Mouse (Mus musculus) embryonic facial prominence, embryonic 14.5 days (tissue): Measurements from ENCODE around the gene Tbxa2r. TPM values are rescaled to one million over a fixed set of nuclear protein-coding genes. Genes with fewer than 3 reads are reported as not detected.

ENCODE experiments used
- ATAC-seq: fragments of 200-750 bp; cut with Nextera tagmentation; 2 replicates; pipeline ENCODE4 v1.8.0; 2017; ENCODE audit warnings: low read depth, moderate number of reproducible peaks, moderate TSS enrichment
- DNase-seq: peaks from one replicate; pipeline ENCODE4 v3.0.0-alpha.2; 2015; ENCODE audit warnings: low spot score
- H3K27ac ChIP-seq: fragments of 300-500 bp; sonication (generic); replicated peaks from 2 replicates; pipeline ENCODE4 v1.5.1; 2014; ENCODE audit warnings: low read depth, mild to moderate bottlenecking, low read length, moderate library complexity
- H3K27me3 ChIP-seq: fragments of 300-500 bp; sonication (generic); replicated peaks from 2 replicates; pipeline ENCODE4 v1.6.1; 2014; ENCODE audit warnings: low read length; ENCODE audit not compliant: control insufficient read depth, insufficient read depth
- H3K36me3 ChIP-seq: fragments of 300-500 bp; sonication (generic); 2 replicates; pipeline ENCODE4 v1.6.1; 2014; ENCODE audit warnings: low read length, mixed read lengths; ENCODE audit not compliant: control insufficient read depth, insufficient read depth
- H3K4me1 ChIP-seq: fragments of 300-500 bp; sonication (generic); 2 replicates; pipeline ENCODE4 v1.6.1; 2014; ENCODE audit warnings: antibody characterized with exemption, low read length; ENCODE audit not compliant: control insufficient read depth, insufficient read depth
- H3K4me2 ChIP-seq: fragments of 300-500 bp; sonication (generic); 2 replicates; pipeline ENCODE4 v1.6.1; 2014; ENCODE audit warnings: low read depth, mild to moderate bottlenecking, low read length, moderate library complexity, mixed read lengths
- H3K4me3 ChIP-seq: fragments of 300-500 bp; sonication (generic); 2 replicates; pipeline ENCODE4 v1.5.1; 2014; ENCODE audit warnings: low read depth, mild to moderate bottlenecking, low read length
- H3K9ac ChIP-seq: fragments of 300-500 bp; sonication (generic); 2 replicates; pipeline ENCODE4 v1.6.1; 2014; ENCODE audit warnings: low read depth, mild to moderate bottlenecking, low read length, moderate library complexity, mixed read lengths
- H3K9me3 ChIP-seq: fragments of 300-500 bp; sonication (generic); 2 replicates; pipeline ENCODE4 v1.6.1; 2016; ENCODE audit warnings: low read length; ENCODE audit not compliant: control insufficient read depth
- WGBS: fragments of 180-500 bp; shearing (Covaris S2); extraction: QIAGEN DNeasy Blood & Tissue Kit; methylation state at CpG from one replicate; pipeline ENCODE4 v1.1.7; 2014; 5-methylcytosine and 5-hydroxymethylcytosine counted together
- polyA plus RNA-seq: library from polyadenylated mRNA; unstranded; fragments of >200 nt; fragmentation: Nextera tagmentation; extraction: Ambion mirVana; gene quantifications from 2 replicates; pipeline ENCODE4 v1.2.1, GENCODE M21; 2014

Tbxa2r gene
- polyA plus RNA-seq, 1 experiment from 2014 or later = 6.7 TPM

- DNase-seq = no peak
- Histone ChIP-seq H3K9ac (peak overlapping the region; percentile 83), H3K4me2 (peak overlapping the region; percentile 98; the same call in 1 of the 2 replicates), H3K4me3 (peak overlapping the region; percentile 81; the same call in 1 of the 2 replicates), H3K27me3 (peaks cover 13% of the 10 kb centered on the region), H3K27ac (no peak overlapping the region), H3K4me1 (peaks cover 15% of the 10 kb centered on the region), H3K36me3 (0 out of 2 replicates have a peak, but pooled peaks cover 6% of the 10 kb centered on the region), H3K9me3 (no peaks in the 10 kb centered on the region)
- WGBS = 61% methylated on average over 1 of the region's 1 CpGs
- ATAC-seq = no peak
These were observed 30.3 kb downstream of the Tbxa2r start for GRCm38 (mm10) chr10:81358841-81359240.

GRCm38 (mm10) chr10:81360721-81361120, 32.2 kb downstream of the Tbxa2r start:
- H3K4me2 ChIP-seq = no peak overlapping the region
- 59% methylated on average over 8 of the region's 8 CpGs for WGBS
- H3K4me1 ChIP-seq = peaks cover 27% of the 10 kb centered on the region
- peaks cover 20% of the 10 kb centered on the region for H3K27me3 ChIP-seq
- ATAC-seq = no peak
- H3K27ac ChIP-seq = no peak overlapping the region
- H3K9me3 ChIP-seq = no peaks in the 10 kb centered on the region
- H3K9ac ChIP-seq = no peak overlapping the region
- no peak for DNase-seq
- 0 out of 2 replicates have a peak, but pooled peaks cover 6% of the 10 kb centered on the region for H3K36me3 ChIP-seq
- H3K4me3 ChIP-seq = no peak overlapping the region

GRCm38 (mm10) chr10:81362336-81362949, 33.9 kb downstream of the Tbxa2r start:
- no peak overlapping the region for H3K4me3 ChIP-seq
- WGBS = 66% methylated on average over 12 of the region's 12 CpGs
- no peaks in the 10 kb centered on the region for H3K9me3 ChIP-seq
- peaks cover 27% of the 10 kb centered on the region for H3K4me1 ChIP-seq
- H3K27me3 ChIP-seq = peaks cover 20% of the 10 kb centered on the region
- ATAC-seq (no peak), DNase-seq (no peak)
- no peak overlapping the region for H3K9ac ChIP-seq
- no peak overlapping the region for H3K27ac ChIP-seq
- H3K4me2 ChIP-seq = no peak overlapping the region
- H3K36me3 ChIP-seq = peaks cover 23% of the 10 kb centered on the region

GRCm38 (mm10) chr10:81363436-81364346, 35.2 kb downstream of the Tbxa2r start:
- Histone ChIP-seq H3K9me3 (no peaks in the 10 kb centered on the region), H3K27ac (no peak overlapping the region), H3K4me3 (peak overlapping the region; percentile 35), H3K27me3 (peaks cover 20% of the 10 kb centered on the region), H3K4me1 (peaks cover 20% of the 10 kb centered on the region), H3K4me2 (peak overlapping the region; percentile 56), H3K9ac (peak overlapping the region; percentile 55), H3K36me3 (peaks cover 35% of the 10 kb centered on the region)
- 14% methylated on average over 31 of the region's 54 CpGs for WGBS
- no peak for ATAC-seq
- DNase-seq = no peak

- Histone ChIP-seq H3K9ac (peak overlapping the region; percentile 55), H3K36me3 (peaks cover 45% of the 10 kb centered on the region), H3K27me3 (peaks cover 20% of the 10 kb centered on the region), H3K27ac (no peak overlapping the region), H3K4me1 (peaks cover 17% of the 10 kb centered on the region), H3K9me3 (no peaks in the 10 kb centered on the region), H3K4me2 (peak overlapping the region; percentile 56), H3K4me3 (peak overlapping the region; percentile 35)
- WGBS = 17% methylated on average over 20 of the region's 28 CpGs
- no peak for DNase-seq
- ATAC-seq = no peak
These were observed 36.1 kb downstream of the Tbxa2r start for GRCm38 (mm10) chr10:81364666-81365065.

- peak; percentile 10; the same call in 1 of the 2 replicates for ATAC-seq
- Histone ChIP-seq H3K4me3 (no peak overlapping the region), H3K4me2 (peak overlapping the region; percentile 56; the same call in 1 of the 2 replicates), H3K27ac (no peak overlapping the region), H3K9ac (no peak overlapping the region), H3K9me3 (no peaks in the 10 kb centered on the region), H3K27me3 (peaks cover 20% of the 10 kb centered on the region), H3K36me3 (peaks cover 49% of the 10 kb centered on the region), H3K4me1 (peaks cover 17% of the 10 kb centered on the region)
- WGBS = 28% methylated on average over 4 of the region's 4 CpGs
- DNase-seq = no peak
These were observed 36.5 kb downstream of the Tbxa2r start for GRCm38 (mm10) chr10:81365073-81365472.

- H3K27ac ChIP-seq = no peak within 1 kb of the TSS
- WGBS = 22% methylated on average over 12 of the region's 12 CpGs
- ATAC-seq (peak; percentile 16; the same call in 1 of the 2 replicates), DNase-seq (no peak)
- H3K4me2 ChIP-seq = peak within 1 kb of the TSS; percentile 56
- H3K27me3 ChIP-seq = peaks cover 20% of the 10 kb centered on the region
- H3K4me3 ChIP-seq = peak within 1 kb of the TSS; percentile 35
- H3K9me3 ChIP-seq = no peaks in the 10 kb centered on the region
- peak within 1 kb of the TSS; percentile 55; the same call in 1 of the 2 replicates for H3K9ac ChIP-seq
- peaks cover 17% of the 10 kb centered on the region for H3K4me1 ChIP-seq
- peaks cover 57% of the 10 kb centered on the region for H3K36me3 ChIP-seq
These were observed 37.3 kb downstream of the Tbxa2r start, which contains the start of gene 4930404N11Rik for GRCm38 (mm10) chr10:81365672-81366476. Gene 4930404N11Rik (minus strand): TSS chr10:81365816.
